Mouse (Mus musculus) MEL (cell line): ENCODE measurements around the gene Col20a1. TPM values are rescaled to one million over a fixed set of nuclear protein-coding genes. Genes with fewer than 3 reads are reported as not detected.

Experiments used
- DNase-seq: peaks from one replicate; pipeline ENCODE4 v3.0.0; 2011; ENCODE audit warnings: low read depth, low spot score
- H3K27ac ChIP-seq: 2 replicates; pipeline ENCODE4 v1.5.1; 2012; ENCODE audit warnings: low read depth, mild to moderate bottlenecking, control low read depth, low read length, moderate library complexity; ENCODE audit not compliant: control insufficient read depth
- H3K27me3 ChIP-seq, 2 experiments: fragments of 150-350 bp in 1 of 2; sonication (generic) in 1 of 2; 2 replicates each; pipeline ENCODE4 v1.6.1; 2012; ENCODE audit warnings: low read length in 2 of 2, mild to moderate bottlenecking in 2 of 2, improper control_type of control experiment in 1 of 2, moderate library complexity in 1 of 2; ENCODE audit not compliant: insufficient read depth in 2 of 2, control insufficient read depth in 1 of 2
- H3K36me3 ChIP-seq, 2 experiments: 2 replicates each; pipeline ENCODE4 v1.6.1; 2012 to 2014; ENCODE audit warnings: low read length in 2 of 2, improper control_type of control experiment in 1 of 2, inconsistent platforms in 1 of 2, mild to moderate bottlenecking in 1 of 2; ENCODE audit not compliant: insufficient read depth in 2 of 2, control insufficient read depth in 1 of 2
- H3K4me1 ChIP-seq, 2 experiments: fragments of 150-350 bp in 1 of 2; sonication (generic) in 1 of 2; 2 replicates each; pipeline ENCODE4 v1.6.1; 2012; ENCODE audit warnings: low read length in 2 of 2, improper control_type of control experiment in 1 of 2, mild to moderate bottlenecking in 1 of 2; ENCODE audit not compliant: insufficient read depth in 2 of 2, control insufficient read depth in 1 of 2
- H3K4me3 ChIP-seq, 2 experiments: fragments of 150-350 bp in 1 of 2; sonication (generic) in 1 of 2; 2 replicates each; pipeline ENCODE4 v1.5.1; 2012; ENCODE audit warnings: low read depth in 2 of 2, low read length in 2 of 2, mild to moderate bottlenecking in 2 of 2, moderate library complexity in 2 of 2, control low read depth in 1 of 2, improper control_type of control experiment in 1 of 2; ENCODE audit not compliant: control insufficient read depth in 1 of 2, insufficient read depth in 1 of 2
- H3K79me2 ChIP-seq: 2 replicates; pipeline ENCODE4 v1.6.1; 2012; ENCODE audit warnings: mild to moderate bottlenecking, low read length, moderate library complexity; ENCODE audit not compliant: control insufficient read depth, poor library complexity, insufficient read depth
- H3K9ac ChIP-seq: 2 replicates; pipeline ENCODE4 v1.6.1; 2012; ENCODE audit warnings: low read depth, mild to moderate bottlenecking, control low read depth, low read length, moderate library complexity; ENCODE audit not compliant: control insufficient read depth, poor library complexity, severe bottlenecking
- H3K9me3 ChIP-seq: fragments of 150-350 bp; sonication (generic); replicated peaks from 2 replicates; pipeline ENCODE4 v1.6.1; 2012; ENCODE audit warnings: mild to moderate bottlenecking, low read length, improper control_type of control experiment, moderate library complexity; ENCODE audit not compliant: insufficient read depth
- BHLHE40 ChIP-seq: IDR thresholded peaks from 2 replicates; pipeline ENCODE4 v1.6.1; 2012; ENCODE audit warnings: low read depth, mild to moderate bottlenecking, inconsistent platforms, low read length, improper control_type of control experiment, borderline replicate concordance
- CHD1 ChIP-seq: IDR thresholded peaks from 2 replicates; pipeline ENCODE4 v1.6.1; 2012; ENCODE audit warnings: low read depth, mild to moderate bottlenecking, inconsistent platforms, low read length, improper control_type of control experiment
- CTCF ChIP-seq, 3 experiments: IDR thresholded peaks in 2 of 3; conservative IDR thresholded peaks in 1 of 3; 2 replicates each; pipeline ENCODE4 v1.5.1; 2011 to 2012; ENCODE audit warnings: low read length in 3 of 3, low read depth in 2 of 3, mild to moderate bottlenecking in 2 of 3, improper control_type of control experiment in 1 of 3, inconsistent platforms in 1 of 3, mixed read lengths in 1 of 3, moderate library complexity in 1 of 3; ENCODE audit not compliant: control insufficient read depth in 1 of 3, insufficient read depth in 1 of 3, poor library complexity in 1 of 3, severe bottlenecking in 1 of 3
- EP300 ChIP-seq, 2 experiments: IDR thresholded peaks; 2 replicates each; pipeline ENCODE4 v1.6.1; 2011; ENCODE audit warnings: improper control_type of control experiment in 2 of 2, low read length in 2 of 2, low read depth in 1 of 2, mild to moderate bottlenecking in 1 of 2
- ETS1 ChIP-seq: IDR thresholded peaks from 2 replicates; pipeline ENCODE4 v1.6.1; 2012; ENCODE audit warnings: low read depth, mild to moderate bottlenecking, inconsistent platforms, low read length, improper control_type of control experiment, moderate library complexity
- GATA1 ChIP-seq: IDR thresholded peaks from 2 replicates; pipeline ENCODE4 v1.6.1; 2011; ENCODE audit warnings: low read depth, low read length, improper control_type of control experiment
- JUND ChIP-seq: IDR thresholded peaks from 2 replicates; pipeline ENCODE4 v1.6.1; 2011; ENCODE audit warnings: low read depth, mild to moderate bottlenecking, improper control_type of control experiment, low read length
- KAT2A ChIP-seq: conservative IDR thresholded peaks from 2 replicates; pipeline ENCODE4 v1.6.1; 2012; ENCODE audit warnings: low read depth, low read length, improper control_type of control experiment, inconsistent platforms
- MAZ ChIP-seq: IDR thresholded peaks from 2 replicates; pipeline ENCODE4 v1.6.1; 2012; ENCODE audit warnings: low read depth, mild to moderate bottlenecking, inconsistent platforms, low read length, improper control_type of control experiment
- MYB ChIP-seq: IDR thresholded peaks from 2 replicates; pipeline ENCODE4 v1.6.1; 2011; ENCODE audit warnings: mild to moderate bottlenecking, low read depth, low read length, improper control_type of control experiment
- NELFE ChIP-seq: IDR thresholded peaks from 2 replicates; pipeline ENCODE4 v1.6.1; 2011; ENCODE audit warnings: low read depth, low read length, improper control_type of control experiment
- NRF1 ChIP-seq: IDR thresholded peaks from 2 replicates; pipeline ENCODE4 v1.6.1; 2014; ENCODE audit warnings: low read depth, mild to moderate bottlenecking, inconsistent platforms, low read length, improper control_type of control experiment, moderate library complexity; ENCODE audit not compliant: poor library complexity, insufficient read depth, severe bottlenecking
- POLR2A ChIP-seq, 2 experiments: IDR thresholded peaks; 2 replicates each; pipeline ENCODE4 v1.6.1; 2011 to 2012; ENCODE audit warnings: low read length in 2 of 2, mild to moderate bottlenecking in 2 of 2, control low read depth in 1 of 2, improper control_type of control experiment in 1 of 2, low read depth in 1 of 2, moderate library complexity in 1 of 2; ENCODE audit not compliant: control insufficient read depth in 1 of 2, insufficient read depth in 1 of 2, poor library complexity in 1 of 2
- RCOR1 ChIP-seq: IDR thresholded peaks from 2 replicates; pipeline ENCODE4 v1.6.1; 2012; ENCODE audit warnings: low read depth, mild to moderate bottlenecking, inconsistent platforms, low read length, improper control_type of control experiment
- SMC3 ChIP-seq: IDR thresholded peaks from 2 replicates; pipeline ENCODE4 v1.6.1; 2011; ENCODE audit warnings: low read depth, low read length, improper control_type of control experiment
- TAL1 ChIP-seq: IDR thresholded peaks from 2 replicates; pipeline ENCODE4 v1.6.1; 2012; ENCODE audit warnings: mild to moderate bottlenecking, inconsistent platforms, low read length, moderate library complexity, mixed read lengths
- TCF12 ChIP-seq: IDR thresholded peaks from 2 replicates; pipeline ENCODE4 v1.6.1; 2014; ENCODE audit warnings: low read depth, mild to moderate bottlenecking, inconsistent platforms, low read length, improper control_type of control experiment, moderate library complexity
- ZC3H11A ChIP-seq: IDR thresholded peaks from 2 replicates; pipeline ENCODE4 v1.6.1; 2012; ENCODE audit warnings: low read depth, mild to moderate bottlenecking, inconsistent platforms, low read length, improper control_type of control experiment
- ZKSCAN1 ChIP-seq: IDR thresholded peaks from 2 replicates; pipeline ENCODE4 v1.6.1; 2012; ENCODE audit warnings: low read depth, mild to moderate bottlenecking, inconsistent platforms, low read length, improper control_type of control experiment, moderate library complexity
- polyA plus RNA-seq, 2 experiments: library from polyadenylated mRNA; stranded (reverse) in 1 of 2; unstranded in 1 of 2; fragments of >175 nt in 1 of 2; fragments of >200 nt in 1 of 2; gene quantifications; 2 replicates each; pipeline versions ENCODE4 v1.2.1 to v1.2.4; 2012; ENCODE audit warnings: low replicate concordance in 2 of 2, low read depth in 1 of 2; ENCODE audit not compliant: insufficient read length in 2 of 2, insufficient read depth in 1 of 2, missing spikeins in 1 of 2
- total RNA-seq: library from RNA; depleted of rRNA; stranded (reverse); fragments of 300-350 nt; gene quantifications from 2 replicates; pipeline ENCODE4 v1.2.3, GENCODE M21; 2012

The Col20a1 gene
- total and polyA plus RNA-seq, 3 experiments, result 0.23 to 0.40 TPM; not detected in 1

DNA sequence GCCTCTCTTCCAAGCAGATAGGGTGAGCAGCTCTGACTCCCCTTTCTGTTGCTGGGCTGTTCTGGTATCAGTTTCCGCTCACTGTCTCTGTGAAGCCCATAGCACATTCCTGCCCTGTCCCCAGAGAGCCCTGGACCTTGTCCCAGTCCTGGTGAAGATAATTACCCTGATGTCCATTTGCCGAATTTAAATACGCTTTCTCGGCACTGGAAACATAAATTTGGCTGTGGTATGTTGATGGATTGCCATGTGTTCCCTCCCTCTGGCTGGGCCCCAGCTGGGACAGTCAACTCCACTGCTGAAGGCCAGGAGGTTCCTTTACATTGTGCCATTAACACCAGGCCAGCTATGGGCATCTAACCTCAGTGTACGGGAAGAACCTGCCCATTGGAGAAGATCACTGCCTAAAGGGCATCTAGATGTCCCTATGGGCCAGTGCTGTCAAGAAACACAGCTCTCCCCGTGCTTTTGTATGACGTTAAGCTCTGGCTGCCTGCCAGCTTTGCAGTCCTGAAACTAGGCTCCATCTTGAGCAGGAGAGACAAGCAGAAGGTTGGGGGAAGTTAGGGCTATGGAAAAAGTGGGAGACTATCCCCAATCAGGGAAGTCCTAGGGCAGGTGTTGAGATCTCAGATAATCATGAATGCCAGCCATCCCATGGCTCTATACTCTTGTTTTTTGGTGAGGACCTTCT lies 62.1 kb downstream of the Col20a1 start:
- no peak overlapping the region for H3K4me3 ChIP-seq
- DNase-seq, result no peak
- no peaks in the 10 kb centered on the region for H3K4me1 ChIP-seq
- peaks cover 0 to 2% of the 10 kb centered on the region in 2 experiments; a peak in 1 of 4 replicates for H3K27me3 ChIP-seq
- H3K9me3 ChIP-seq, result no peaks in the 10 kb centered on the region
- TF ChIP-seq CHD1, result no peak
- no peak for TF ChIP-seq KAT2A
- no peak for TF ChIP-seq BHLHE40
- no peak for TF ChIP-seq CTCF (IDR thresholded peaks at IDR 0.05 in 2 of 3, conservative IDR thresholded peaks at IDR 0.05 in 1 of 3; ENCODE audit: control insufficient read depth in 1 of 3, insufficient read depth in 1 of 3, low read depth in 2 of 3, low read length in 3 of 3, poor library complexity in 1 of 3, severe bottlenecking in 1 of 3)
- TF ChIP-seq MYB, result no peak
- TF ChIP-seq POLR2A (IDR thresholded peaks at IDR 0.05; ENCODE audit: control insufficient read depth in 1 of 2, insufficient read depth in 1 of 2, low read depth in 1 of 2, low read length in 2 of 2, poor library complexity in 1 of 2), result no peak
- TF ChIP-seq NRF1, result no peak
- no peak for TF ChIP-seq ZC3H11A
- TF ChIP-seq ETS1, result no peak
- TF ChIP-seq SMC3, result no peak
- TF ChIP-seq RCOR1, result no peak
- no peak for TF ChIP-seq ZKSCAN1
- TF ChIP-seq GATA1, result no peak
- TF ChIP-seq NELFE, result no peak
- no peak for TF ChIP-seq TAL1
- no peak for TF ChIP-seq EP300 (IDR thresholded peaks at IDR 0.05; ENCODE audit: low read depth in 1 of 2, low read length in 2 of 2)
- no peak for TF ChIP-seq MAZ
- no peak for TF ChIP-seq TCF12
- no peak for TF ChIP-seq JUND
- H3K79me2 ChIP-seq, result no peaks in the 10 kb centered on the region
- H3K36me3 ChIP-seq, result no peaks in the 10 kb centered on the region
- H3K27ac ChIP-seq, result no peak overlapping the region
- no peak overlapping the region for H3K9ac ChIP-seq

DNA sequence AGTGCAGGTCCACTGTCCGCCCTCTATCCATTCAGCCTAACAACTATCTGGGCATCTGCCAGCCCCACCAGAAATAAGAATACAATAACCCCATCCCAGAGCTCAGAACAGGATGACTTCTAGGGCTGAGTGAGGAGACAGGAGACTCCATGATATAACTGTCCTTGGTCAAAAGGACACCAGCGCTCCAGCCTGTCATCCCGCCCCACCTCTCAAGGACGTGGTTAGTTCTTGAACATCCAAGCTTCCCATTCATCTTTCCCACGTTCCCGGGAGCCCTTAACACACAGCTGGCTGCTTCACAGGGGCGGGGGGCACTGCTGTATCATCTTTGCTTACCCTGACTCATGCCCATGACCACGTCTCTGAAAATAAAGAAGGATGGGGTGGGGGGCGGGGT lies 62.7 kb downstream of the Col20a1 start:
- Histone ChIP-seq H3K4me3 (no peak overlapping the region), H3K4me1 (no peaks in the 10 kb centered on the region), H3K9me3 (no peaks in the 10 kb centered on the region), H3K79me2 (no peaks in the 10 kb centered on the region), H3K36me3 (no peaks in the 10 kb centered on the region), H3K27me3 (peaks cover 0 to 2% of the 10 kb centered on the region in 2 experiments; a peak in 2 of 4 replicates), H3K9ac (no peak overlapping the region), H3K27ac (no peak overlapping the region)
- TF ChIP-seq CHD1, result no peak
- no peak for TF ChIP-seq GATA1
- no peak for TF ChIP-seq RCOR1
- no peak for TF ChIP-seq TAL1
- no peak for DNase-seq
